Mouse (Mus musculus): ENCODE measurements at regions not wholly inside any gene's neighbourhood (a gene's known extent, or its start where the extent isn't known, plus 50 kb on each side); places are given as distances from the start of the nearest gene placed in this dataset.

- TF ChIP-seq CTCF (IDR thresholded peaks at IDR 0.05; ENCODE audit: low read depth) (no peak), EP300 (IDR thresholded peaks at IDR 0.05; ENCODE audit: low read depth) (no peak)
Measured at GRCm38 (mm10) chr13:102014958-102015357, 246.9 kb upstream of the Pik3r1 start.

Data from liver, postnatal 0 days (tissue).